Mouse (Mus musculus) midbrain, embryonic 14.5 days (tissue): Measurements from ENCODE around the gene Thnsl1. TPM values are rescaled to one million over a fixed set of nuclear protein-coding genes. Genes with fewer than 3 reads are reported as not detected.
"Not testable (repeated sequence)": the region's sequence is repeated elsewhere in the genome, so short reads cannot be mapped to it uniquely, and the experiment has no call there.

Source experiments
- ATAC-seq: fragments of 200-750 bp; cut with Nextera tagmentation; 2 replicates; pipeline ENCODE4 v1.8.0; 2017; ENCODE audit warnings: moderate number of reproducible peaks, moderate library complexity; ENCODE audit not compliant: low FRiP score, low TSS enrichment
- DNase-seq: peaks from one replicate; pipeline ENCODE4 v3.0.0-alpha.2; 2015
- H3K27ac ChIP-seq: fragments of 300-500 bp; sonication (generic); replicated peaks from 2 replicates; pipeline ENCODE4 v1.5.1; 2014; ENCODE audit warnings: mild to moderate bottlenecking, low read depth, low read length, moderate library complexity
- H3K27me3 ChIP-seq: fragments of 300-500 bp; sonication (generic); 2 replicates; pipeline ENCODE4 v1.6.1; 2014; ENCODE audit warnings: low read length, control low read depth, mixed read lengths; ENCODE audit not compliant: control insufficient read depth, insufficient read depth
- H3K36me3 ChIP-seq: fragments of 300-500 bp; sonication (generic); 2 replicates; pipeline ENCODE4 v1.6.1; 2014; ENCODE audit warnings: low read length, control low read depth; ENCODE audit not compliant: control insufficient read depth, insufficient read depth
- H3K4me1 ChIP-seq: fragments of 300-500 bp; sonication (generic); 2 replicates; pipeline ENCODE4 v1.6.1; 2014; ENCODE audit warnings: mild to moderate bottlenecking, antibody characterized with exemption, low read length, control low read depth; ENCODE audit not compliant: control insufficient read depth, insufficient read depth
- H3K4me2 ChIP-seq: fragments of 300-500 bp; sonication (generic); 2 replicates; pipeline ENCODE4 v1.6.1; 2014; ENCODE audit warnings: mild to moderate bottlenecking, low read length, moderate library complexity
- H3K4me3 ChIP-seq: fragments of 300-500 bp; sonication (generic); replicated peaks from 2 replicates; pipeline ENCODE4 v1.5.1; 2014; ENCODE audit warnings: low read depth, low read length
- H3K9ac ChIP-seq: fragments of 300-500 bp; sonication (generic); replicated peaks from 2 replicates; pipeline ENCODE4 v1.6.1; 2014; ENCODE audit warnings: mild to moderate bottlenecking, low read length, moderate library complexity
- H3K9me3 ChIP-seq: fragments of 300-500 bp; sonication (generic); 2 replicates; pipeline ENCODE4 v1.6.1; 2016; ENCODE audit warnings: low read length, control low read depth, mixed read lengths; ENCODE audit not compliant: control insufficient read depth
- WGBS: fragments of 180-500 bp; shearing (Covaris S2); extraction: QIAGEN DNeasy Blood & Tissue Kit; methylation state at CpG from one replicate; pipeline ENCODE4 v1.1.7; 2014; 5-methylcytosine and 5-hydroxymethylcytosine counted together
- polyA plus RNA-seq: library from polyadenylated mRNA; unstranded; fragments of >200 nt; fragmentation: Nextera tagmentation; extraction: Ambion mirVana; gene quantifications from 2 replicates; pipeline ENCODE4 v1.2.1, GENCODE M21; 2014

Thnsl1 gene
- polyA plus RNA-seq, 1 experiment from 2014 or later = 26.7 TPM

GRCm38 (mm10) chr2:21230276-21230675 is 24.8 kb downstream of the Thnsl1 start:
- ATAC-seq (no peak), DNase-seq (no peak)
- Histone ChIP-seq H3K36me3 (no peaks in the 10 kb centered on the region), H3K4me3 (no peak overlapping the region), H3K27me3 (no peaks in the 10 kb centered on the region), H3K27ac (no peak overlapping the region), H3K4me2 (no peak overlapping the region), H3K9ac (no peak overlapping the region), H3K4me1 (no peaks in the 10 kb centered on the region), H3K9me3 (no peaks in the 10 kb centered on the region)
- WGBS = 55% methylated on average over 2 of the region's 2 CpGs

- H3K27ac ChIP-seq = no peak overlapping the region
- no peaks in the 10 kb centered on the region for H3K4me1 ChIP-seq
- H3K4me3 ChIP-seq = no peak overlapping the region
- DNase-seq (no peak), ATAC-seq (no peak)
- 89% methylated on average over 3 of the region's 3 CpGs for WGBS
- H3K4me2 ChIP-seq = no peak overlapping the region
- no peak overlapping the region for H3K9ac ChIP-seq
- H3K9me3 ChIP-seq = no peaks in the 10 kb centered on the region
- no peaks in the 10 kb centered on the region for H3K36me3 ChIP-seq
- H3K27me3 ChIP-seq = no peaks in the 10 kb centered on the region
Measured at GRCm38 (mm10) chr2:21231147-21231546, 25.6 kb downstream of the Thnsl1 start.

DNA sequence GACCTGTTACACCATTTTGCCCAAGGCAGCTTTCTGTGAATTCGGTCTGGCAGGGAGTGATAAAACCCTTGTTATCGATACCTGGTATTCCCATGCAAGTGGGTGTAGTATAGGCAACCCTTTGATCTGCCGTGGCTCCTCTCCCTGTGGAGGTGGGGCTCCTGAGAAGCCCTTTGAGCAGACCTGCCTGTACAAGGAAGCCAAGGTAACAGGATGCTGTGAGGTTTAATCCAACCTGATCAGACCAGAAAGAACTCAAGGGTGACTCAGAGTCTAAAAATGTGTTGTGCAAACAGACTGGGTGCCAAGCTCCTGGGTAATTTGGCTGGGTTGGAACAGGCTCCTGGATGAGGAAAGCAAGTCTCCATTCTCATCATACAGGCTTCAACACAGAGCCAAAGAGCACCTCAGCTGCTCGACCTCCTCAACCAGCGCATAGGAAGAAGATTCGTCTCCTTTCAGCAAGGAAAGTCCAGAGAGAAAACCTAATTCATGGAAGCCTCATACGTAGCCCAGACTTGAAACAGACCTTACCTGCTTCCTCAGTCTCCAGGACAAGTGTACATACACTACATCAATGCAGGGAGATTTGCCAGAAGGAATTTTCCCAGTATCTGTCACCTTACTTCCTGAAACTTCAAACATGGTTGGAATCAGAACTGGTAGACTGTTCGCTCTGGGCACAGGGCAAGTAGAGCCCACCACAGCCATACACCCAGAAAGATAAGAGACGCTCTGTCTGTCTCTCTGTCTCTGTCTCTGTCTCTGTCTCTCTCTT is 29.5 kb downstream of the Thnsl1 start:
- no peaks in the 10 kb centered on the region for H3K36me3 ChIP-seq
- H3K4me3 ChIP-seq = no peak overlapping the region
- no peak overlapping the region for H3K27ac ChIP-seq
- DNase-seq (no peak), ATAC-seq (no peak)
- H3K27me3 ChIP-seq = no peaks in the 10 kb centered on the region
- H3K9me3 ChIP-seq = no peaks in the 10 kb centered on the region
- H3K4me2 ChIP-seq = no peak overlapping the region
- H3K4me1 ChIP-seq = no peaks in the 10 kb centered on the region
- 83% methylated on average over 9 of the region's 9 CpGs for WGBS
- no peak overlapping the region for H3K9ac ChIP-seq

DNA sequence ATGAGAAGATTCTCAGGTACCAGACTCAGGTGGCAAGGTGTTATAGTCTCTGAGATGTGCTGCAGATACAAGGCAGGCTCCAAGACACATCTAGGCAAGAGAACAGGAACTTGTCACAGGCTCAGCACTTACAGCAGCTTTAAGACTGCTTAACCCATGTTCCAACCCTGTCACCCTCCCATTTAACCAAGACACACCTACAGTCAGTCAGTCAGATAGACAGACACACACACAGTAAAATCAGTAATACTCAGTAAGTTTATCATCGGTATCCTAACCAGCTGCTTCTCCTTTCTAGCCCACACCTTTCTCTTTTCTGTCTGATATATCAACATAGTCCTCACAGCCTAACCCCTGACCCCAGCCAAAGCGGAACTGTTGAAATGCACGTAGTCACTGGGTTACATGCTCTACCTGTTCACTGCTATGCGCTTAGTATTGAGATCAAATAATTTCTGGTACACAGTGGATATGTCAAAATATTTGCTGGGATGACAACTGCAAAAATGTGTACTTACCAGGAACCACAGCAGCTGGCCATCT is 30.4 kb downstream of the Thnsl1 start:
- no peaks in the 10 kb centered on the region for H3K9me3 ChIP-seq
- no peak for DNase-seq
- no peaks in the 10 kb centered on the region for H3K27me3 ChIP-seq
- H3K27ac ChIP-seq = no peak overlapping the region
- no peak overlapping the region for H3K4me2 ChIP-seq
- no peak overlapping the region for H3K9ac ChIP-seq
- no peak for ATAC-seq
- no peaks in the 10 kb centered on the region for H3K36me3 ChIP-seq
- WGBS = 96% methylated on average over 4 of the region's 4 CpGs
- H3K4me3 ChIP-seq = no peak overlapping the region
- H3K4me1 ChIP-seq = no peaks in the 10 kb centered on the region

- 90% methylated on average over 5 of the region's 5 CpGs for WGBS
- no peak for DNase-seq
- H3K9ac ChIP-seq = no peak overlapping the region
- no peak overlapping the region for H3K4me3 ChIP-seq
- no peak overlapping the region for H3K27ac ChIP-seq
- no peak for ATAC-seq
- H3K4me1 ChIP-seq = no peaks in the 10 kb centered on the region
- H3K9me3 ChIP-seq = no peaks in the 10 kb centered on the region
- H3K27me3 ChIP-seq = no peaks in the 10 kb centered on the region
- no peaks in the 10 kb centered on the region for H3K36me3 ChIP-seq
- H3K4me2 ChIP-seq = no peak overlapping the region
Measured at GRCm38 (mm10) chr2:21236846-21237245, 31.3 kb downstream of the Thnsl1 start.

GRCm38 (mm10) chr2:21244104-21244503 is 38.6 kb downstream of the Thnsl1 start:
- H3K4me1 ChIP-seq, H3K27me3 ChIP-seq, H3K4me3 ChIP-seq, DNase-seq, ATAC-seq, H3K9ac ChIP-seq, H3K36me3 ChIP-seq, H3K9me3 ChIP-seq, H3K27ac ChIP-seq, H3K4me2 ChIP-seq: not testable (repeated sequence)
- 83% methylated on average over 3 of the region's 6 CpGs for WGBS

- DNase-seq (no peak), ATAC-seq (no peak)
- Histone ChIP-seq H3K4me1 (no peaks in the 10 kb centered on the region), H3K4me2 (no peak overlapping the region), H3K9ac (no peak overlapping the region), H3K27me3 (no peaks in the 10 kb centered on the region), H3K4me3 (no peak overlapping the region), H3K27ac (no peak overlapping the region), H3K36me3 (no peaks in the 10 kb centered on the region), H3K9me3 (no peaks in the 10 kb centered on the region)
- 85% methylated on average over 4 of the region's 4 CpGs for WGBS
Measured at GRCm38 (mm10) chr2:21244986-21245385, 39.5 kb downstream of the Thnsl1 start.

- Histone ChIP-seq H3K9ac (no peak overlapping the region), H3K27me3 (no peaks in the 10 kb centered on the region), H3K27ac (no peak overlapping the region), H3K9me3 (no peaks in the 10 kb centered on the region), H3K36me3 (no peaks in the 10 kb centered on the region), H3K4me3 (no peak overlapping the region), H3K4me1 (no peaks in the 10 kb centered on the region), H3K4me2 (no peak overlapping the region)
- DNase-seq = no peak
- 85% methylated on average over 2 of the region's 2 CpGs for WGBS
- no peak for ATAC-seq
Measured at GRCm38 (mm10) chr2:21245477-21246102, 40.1 kb downstream of the Thnsl1 start.

GRCm38 (mm10) chr2:21253644-21254043 is 48.1 kb downstream of the Thnsl1 start:
- Histone ChIP-seq H3K4me1 (no peaks in the 10 kb centered on the region), H3K4me3 (no peak overlapping the region), H3K9me3 (no peaks in the 10 kb centered on the region), H3K36me3 (no peaks in the 10 kb centered on the region), H3K27me3 (no peaks in the 10 kb centered on the region), H3K27ac (no peak overlapping the region), H3K4me2 (no peak overlapping the region), H3K9ac (no peak overlapping the region)
- DNase-seq (no peak), ATAC-seq (no peak)
- WGBS = 86% methylated on average over 3 of the region's 3 CpGs
